Comparison of ENCODE assay signal across 21 mouse cellular contexts in the genomic region with DNA sequence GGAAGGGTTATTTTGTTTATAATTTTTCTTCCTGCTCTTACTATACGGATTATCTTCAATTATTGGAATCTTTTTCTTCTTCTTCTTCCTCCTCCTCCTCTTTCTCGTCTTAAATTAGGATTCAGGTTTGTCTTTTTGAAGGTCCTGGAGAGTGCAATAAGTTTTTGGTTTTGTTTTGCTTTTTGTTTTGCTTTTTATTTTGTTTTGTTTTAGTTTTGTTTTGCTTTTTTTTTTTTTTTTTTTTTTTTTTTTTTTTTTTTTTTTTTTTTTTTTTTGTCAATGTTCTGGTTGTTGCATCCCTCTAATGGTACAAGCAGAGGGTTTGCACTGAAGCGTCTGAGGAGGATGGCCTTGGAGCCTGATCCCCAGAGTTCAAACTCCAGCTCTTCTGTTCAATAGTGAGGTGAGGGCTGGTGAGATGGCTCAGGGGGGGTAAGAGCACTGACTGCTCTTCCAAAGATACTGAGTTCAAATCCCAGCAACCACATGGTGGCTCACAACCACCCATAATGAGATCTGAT. TPM values are rescaled to one million over a fixed set of nuclear protein-coding genes. Genes with fewer than 3 reads are reported as not detected.
DNase-seq lines count a peak whose midpoint lies in the region; ATAC-seq and TF ChIP-seq lines count a peak whose summit lies in the region.
"Had no signal": no experiment of that assay in that cellular context is flagged by ENCODE, and none has a peak within 500 bp of the region (broad histone marks: within the 10 kb centered on the region; RNA-seq: fewer than 3 reads in every experiment).

No protein-coding gene starts in this region.

- ATAC-seq in forebrain, postnatal 0 days, result no peak
- ATAC-seq: hindbrain, embryonic 16.5 days; intestine, embryonic 15.5 days; midbrain, embryonic 13.5 days; Patski had no signal

- H3K27me3 ChIP-seq in CH12.LX (replicated peaks), result no peaks in the 10 kb centered on the region
- H3K27me3 ChIP-seq in forebrain, postnatal 0 days (ENCODE audit: insufficient read depth, low read length), result no peaks in the 10 kb centered on the region
- H3K27me3 ChIP-seq: forebrain, embryonic 12.5 days; intestine, embryonic 15.5 days; limb, embryonic 15.5 days; liver, embryonic 13.5 days; midbrain, embryonic 13.5 days; neural tube, embryonic 15.5 days; Patski had no signal

- DNase-seq in gastrocnemius, postnatal 25 days, result peak; percentile 1
- DNase-seq in gastrocnemius, adult 8-10 months (ENCODE audit: low spot score in 2 of 2), result no peak
- DNase-seq in CH12.LX (ENCODE audit: extremely low read depth), result no peak
- no peak for DNase-seq in thymus, postnatal 14 days
- no peak for DNase-seq in forebrain, postnatal 0 days
- DNase-seq in left cerebral cortex, postnatal 4 days, result no peak
- DNase-seq: cerebellum, adult 18-20 months; cerebellum, postnatal 10 days; liver, embryonic 13.5 days; lung, postnatal 4 days; spleen, adult 18-20 months had no signal

- no peak overlapping the region for H3K4me2 ChIP-seq in CH12.LX (ENCODE audit: insufficient read depth, low read depth, poor library complexity, severe bottlenecking)
- H3K4me2 ChIP-seq in forebrain, postnatal 0 days (ENCODE audit: low read depth), result no peak overlapping the region
- H3K4me2 ChIP-seq: forebrain, embryonic 12.5 days; intestine, embryonic 15.5 days; limb, embryonic 15.5 days; liver, embryonic 13.5 days; midbrain, embryonic 13.5 days; neural tube, embryonic 15.5 days had no signal

- no peak overlapping the region for H3K4me3 ChIP-seq in CH12.LX (replicated peaks in 1 of 3; ENCODE audit: low read depth in 2 of 3, low read length in 2 of 3, poor library complexity in 1 of 3)
- H3K4me3 ChIP-seq in bone marrow macrophage, adult 2 months (ENCODE audit: insufficient read depth, low read length), result no peak overlapping the region
- H3K4me3 ChIP-seq in forebrain, postnatal 0 days (ENCODE audit: low read depth, low read length), result no peak overlapping the region
- H3K4me3 ChIP-seq: erythroblast, embryonic 14.5 days; forebrain, embryonic 12.5 days; intestine, embryonic 15.5 days; limb, embryonic 10.5 days; limb, embryonic 15.5 days; liver, embryonic 13.5 days; midbrain, embryonic 13.5 days; neural tube, embryonic 15.5 days had no signal

- H3K9ac ChIP-seq in CH12.LX (ENCODE audit: insufficient read depth, low read depth), result no peak overlapping the region
- no peak overlapping the region for H3K9ac ChIP-seq in forebrain, postnatal 0 days
- H3K9ac ChIP-seq: forebrain, embryonic 12.5 days; intestine, embryonic 15.5 days; limb, embryonic 15.5 days; liver, embryonic 13.5 days; midbrain, embryonic 13.5 days; neural tube, embryonic 15.5 days had no signal

- intact Hi-C loops in left cerebral cortex, postnatal 4 days (cut with DNase I), result loop anchor here (10.0 kb wide), 1 partner anchor 866 kb away; no protein-coding TSS in a partner anchor

- TF ChIP-seq CTCF in CH12.LX (conservative IDR thresholded peaks at IDR 0.05 in 1 of 2, IDR thresholded peaks at IDR 0.05 in 1 of 2; ENCODE audit: low read depth in 2 of 2, low read length in 2 of 2), result no peak
- TF ChIP-seq CTCF in bone marrow macrophage, adult 2 months (IDR thresholded peaks at IDR 0.05; ENCODE audit: low read depth, low read length), result no peak
- no peak for TF ChIP-seq CTCF in forebrain, postnatal 0 days (IDR thresholded peaks at IDR 0.05; ENCODE audit: low read depth)

- WGBS in forebrain, postnatal 0 days, result 93% methylated on average over 3 of the region's 3 CpGs

- dilution Hi-C loops in CH12.LX (cut with MboI; ENCODE audit: extremely low pct_ligation_motif_present, extremely low pct_unique_long_range_greater_than_20kb, low sequenced_read_pairs), result no loop called here

- H3K36me3 ChIP-seq in CH12.LX (replicated peaks in 1 of 2; ENCODE audit: control insufficient read depth in 1 of 2, insufficient read depth in 1 of 2, low read length in 1 of 2), result no peaks in the 10 kb centered on the region
- no peaks in the 10 kb centered on the region for H3K36me3 ChIP-seq in forebrain, postnatal 0 days (ENCODE audit: insufficient read depth)
- H3K36me3 ChIP-seq: forebrain, embryonic 12.5 days; intestine, embryonic 15.5 days; limb, embryonic 10.5 days; limb, embryonic 15.5 days; liver, embryonic 13.5 days; midbrain, embryonic 13.5 days; neural tube, embryonic 15.5 days had no signal

- peaks cover 19 to 53% of the 10 kb centered on the region in 2 experiments for H3K4me1 ChIP-seq in CH12.LX (ENCODE audit: control insufficient read depth in 1 of 2, insufficient read depth in 2 of 2)
- peaks cover 38% of the 10 kb centered on the region for H3K4me1 ChIP-seq in bone marrow macrophage, adult 2 months (ENCODE audit: control insufficient read depth, insufficient read depth, low read length)
- H3K4me1 ChIP-seq in forebrain, postnatal 0 days (ENCODE audit: insufficient read depth), result no peaks in the 10 kb centered on the region
- H3K4me1 ChIP-seq: forebrain, embryonic 12.5 days; intestine, embryonic 15.5 days; liver, embryonic 13.5 days; midbrain, embryonic 13.5 days had no signal

- in situ Hi-C loops in CH12.LX (cut with MboI; ENCODE audit: low pct_ligation_motif_present, low pct_unique_long_range_greater_than_20kb, low sequenced_read_pairs), result no loop called here

- H3K79me2 ChIP-seq in CH12.LX (replicated peaks; ENCODE audit: control insufficient read depth, extremely low read depth, insufficient read depth, poor library complexity, severe bottlenecking), result no peaks in the 10 kb centered on the region

- H3K27ac ChIP-seq in CH12.LX (ENCODE audit: insufficient read depth, low read depth), result no peak overlapping the region
- peak overlapping the region; percentile 29; the same call in 1 of the 2 replicates for H3K27ac ChIP-seq in bone marrow macrophage, adult 2 months (ENCODE audit: insufficient read depth, low read depth, low read length)
- no peak overlapping the region for H3K27ac ChIP-seq in forebrain, postnatal 0 days (ENCODE audit: low read depth, low read length)
- H3K27ac ChIP-seq: forebrain, embryonic 12.5 days; intestine, embryonic 15.5 days; limb, embryonic 10.5 days; limb, embryonic 15.5 days; liver, embryonic 13.5 days; midbrain, embryonic 13.5 days; neural tube, embryonic 15.5 days had no signal

- no peak for TF ChIP-seq RAD21 in CH12.LX (IDR thresholded peaks at IDR 0.05; ENCODE audit: low read depth, low read length)

- no peak for TF ChIP-seq EP300 in CH12.LX (IDR thresholded peaks at IDR 0.05; ENCODE audit: low read length)

- no peaks in the 10 kb centered on the region for H3K9me3 ChIP-seq in CH12.LX (replicated peaks; ENCODE audit: low read length)
- H3K9me3 ChIP-seq in forebrain, postnatal 0 days (ENCODE audit: low read length), result no peaks in the 10 kb centered on the region
- H3K9me3 ChIP-seq: forebrain, embryonic 12.5 days; intestine, embryonic 15.5 days; limb, embryonic 10.5 days; limb, embryonic 15.5 days; liver, embryonic 13.5 days; midbrain, embryonic 13.5 days; neural tube, embryonic 15.5 days had no signal

- TF ChIP-seq POLR2A in CH12.LX (IDR thresholded peaks at IDR 0.05; ENCODE audit: low read depth, low read length), result no peak
- TF ChIP-seq POLR2A in bone marrow macrophage, adult 2 months (IDR thresholded peaks at IDR 0.05; ENCODE audit: borderline replicate concordance, low read depth, low read length), result no peak

TF ChIP-seq in CH12.LX, 34 proteins besides CTCF, POLR2A, EP300 and RAD21 (continues in another document):
- no peak for TF ChIP-seq ZKSCAN1 (IDR thresholded peaks at IDR 0.05; ENCODE audit: borderline replicate concordance, low read depth, low read length)

RNA-seq across cellular contexts. Expression of gene Rab21, which starts 13.7 kb away (rescaled TPM):
- total RNA-seq in gastrocnemius, postnatal 25 days (2021), result 10 to 100 TPM; 42.8 to 43.7 TPM
- 10 to 100 TPM; 51.9 to 61.4 (median 57.4) TPM for total RNA-seq in gastrocnemius, adult 8-10 months (2022)
- total RNA-seq in CH12.LX (2012; rRNA removed), result 45.0 and 55.6 TPM in 2 replicates
- total RNA-seq in CH12.LX (2014; rRNA removed), result 57.4 and 57.9 TPM in 2 replicates
- polyA plus RNA-seq in CH12.LX (2012; ENCODE audit: insufficient read length, low read depth), result 52.8 and 58.4 TPM in 2 replicates
- polyA plus RNA-seq in bone marrow macrophage, adult 2 months (2012; ENCODE audit: insufficient read depth, insufficient read length, missing spikeins), result 55.8 and 59.1 TPM in 2 replicates
- 31.2 and 34.7 TPM in 2 replicates for total RNA-seq in forebrain, postnatal 0 days (2014; rRNA removed)
- 10.7 and 14.8 TPM in 2 replicates for polyA plus RNA-seq in forebrain, postnatal 0 days (2015; fragmentation: Nextera tagmentation; extraction: Ambion mirVana)
- total RNA-seq in left cerebral cortex, postnatal 4 days (2021), result 10 to 100 TPM; 42.0 to 43.0 TPM

RNA-seq across cellular contexts. Expression of gene Tmem19, which starts 33.2 kb away (rescaled TPM):
- total RNA-seq in gastrocnemius, postnatal 25 days (2021), result 10 to 100 TPM in 1 of 2 experiments, 1 to 10 TPM in 1; 8.8 to 14.9 TPM
- total RNA-seq in gastrocnemius, adult 8-10 months (2022), result 10 to 100 TPM; 12.2 to 22.6 (median 14.9) TPM
- total RNA-seq in CH12.LX (2012; rRNA removed), result 20.9 and 25.7 TPM in 2 replicates
- total RNA-seq in CH12.LX (2014; rRNA removed), result 26.0 and 34.3 TPM in 2 replicates
- 22.9 and 29.3 TPM in 2 replicates for polyA plus RNA-seq in CH12.LX (2012; ENCODE audit: insufficient read length, low read depth)
- 35.2 and 41.0 TPM in 2 replicates for polyA plus RNA-seq in bone marrow macrophage, adult 2 months (2012; ENCODE audit: insufficient read depth, insufficient read length, missing spikeins)
- total RNA-seq in forebrain, postnatal 0 days (2014; rRNA removed), result 30.5 and 36.0 TPM in 2 replicates
- polyA plus RNA-seq in forebrain, postnatal 0 days (2015; fragmentation: Nextera tagmentation; extraction: Ambion mirVana), result 29.1 and 38.8 TPM in 2 replicates
- total RNA-seq in left cerebral cortex, postnatal 4 days (2021), result 10 to 100 TPM; 40.6 to 45.3 TPM

RNA-seq across cellular contexts. Expression of gene Thap2, which starts 55.2 kb away (rescaled TPM):
- total RNA-seq in gastrocnemius, postnatal 25 days (2021), result 1 to 10 TPM; 6.1 to 7.8 TPM
- 1 to 10 TPM; 3.4 to 10.0 (median 5.7) TPM for total RNA-seq in gastrocnemius, adult 8-10 months (2022)
- total RNA-seq in CH12.LX (2012; rRNA removed) (7.6 and 11.3 TPM in 2 replicates), CH12.LX (2014; rRNA removed) (6.9 and 7.9 TPM in 2 replicates)
- 4.3 and 4.8 TPM in 2 replicates for polyA plus RNA-seq in CH12.LX (2012; ENCODE audit: insufficient read length, low read depth)
- 7.8 and 8.3 TPM in 2 replicates for polyA plus RNA-seq in bone marrow macrophage, adult 2 months (2012; ENCODE audit: insufficient read depth, insufficient read length, missing spikeins)
- 15.6 and 21.6 TPM in 2 replicates for total RNA-seq in forebrain, postnatal 0 days (2014; rRNA removed)
- polyA plus RNA-seq in forebrain, postnatal 0 days (2015; fragmentation: Nextera tagmentation; extraction: Ambion mirVana), result 12.0 and 13.8 TPM in 2 replicates
- total RNA-seq in left cerebral cortex, postnatal 4 days (2021), result 10 to 100 TPM; 13.0 to 18.3 TPM

RNA-seq across cellular contexts. Expression of gene Zfc3h1, which starts 55.7 kb away (rescaled TPM):
- 10 to 100 TPM in 1 of 2 experiments, 1 to 10 TPM in 1; 9.4 to 11.0 TPM for total RNA-seq in gastrocnemius, postnatal 25 days (2021)
- total RNA-seq in gastrocnemius, adult 8-10 months (2022), result 1 to 10 TPM; 6.5 to 9.9 (median 8.8) TPM
- total RNA-seq in CH12.LX (2012; rRNA removed) (29.8 and 40.7 TPM in 2 replicates), CH12.LX (2014; rRNA removed) (51.7 and 58.3 TPM in 2 replicates)
- polyA plus RNA-seq in CH12.LX (2012; ENCODE audit: insufficient read length, low read depth), result 39.2 and 48.7 TPM in 2 replicates
- polyA plus RNA-seq in bone marrow macrophage, adult 2 months (2012; ENCODE audit: insufficient read depth, insufficient read length, missing spikeins), result 91.6 and 110 TPM in 2 replicates
- 36.2 and 46.2 TPM in 2 replicates for total RNA-seq in forebrain, postnatal 0 days (2014; rRNA removed)
- 5.7 and 7.6 TPM in 2 replicates for polyA plus RNA-seq in forebrain, postnatal 0 days (2015; fragmentation: Nextera tagmentation; extraction: Ambion mirVana)
- 10 to 100 TPM; 43.4 to 46.7 TPM for total RNA-seq in left cerebral cortex, postnatal 4 days (2021)
